Mouse (Mus musculus) lung, embryonic 16.5 days (tissue): ENCODE measurements around the gene Gm21977. TPM values are rescaled to one million over a fixed set of nuclear protein-coding genes. Genes with fewer than 3 reads are reported as not detected.
"Not testable (repeated sequence)": the region's sequence is repeated elsewhere in the genome, so short reads cannot be mapped to it uniquely, and the experiment has no call there.

ENCODE experiments used
- ATAC-seq: fragments of 200-750 bp; cut with Nextera tagmentation; 2 replicates; pipeline ENCODE4 v1.8.0; 2017; ENCODE audit warnings: low read depth, mild to moderate bottlenecking, moderate library complexity
- H3K27ac ChIP-seq: fragments of 300-500 bp; sonication (generic); 2 replicates; pipeline ENCODE4 v1.5.1; 2014; ENCODE audit warnings: mild to moderate bottlenecking, control low read depth, low read length
- H3K27me3 ChIP-seq: fragments of 300-500 bp; sonication (generic); 2 replicates; pipeline ENCODE4 v1.6.1; 2014; ENCODE audit warnings: low read depth, low read length, mixed read lengths; ENCODE audit not compliant: control insufficient read depth, insufficient read depth
- H3K36me3 ChIP-seq: fragments of 300-500 bp; sonication (generic); 2 replicates; pipeline ENCODE4 v1.6.1; 2014; ENCODE audit warnings: low read length; ENCODE audit not compliant: control insufficient read depth, insufficient read depth
- H3K4me1 ChIP-seq: fragments of 300-500 bp; sonication (generic); replicated peaks from 2 replicates; pipeline ENCODE4 v1.6.1; 2014; ENCODE audit warnings: low read length, mixed read lengths; ENCODE audit not compliant: control insufficient read depth, insufficient read depth
- H3K4me2 ChIP-seq: fragments of 300-500 bp; sonication (generic); 2 replicates; pipeline ENCODE4 v1.6.1; 2014; ENCODE audit warnings: low read depth, low read length, control low read depth
- H3K4me3 ChIP-seq: fragments of 300-500 bp; sonication (generic); 2 replicates; pipeline ENCODE4 v1.5.1; 2014; ENCODE audit warnings: mild to moderate bottlenecking, low read length, control low read depth
- H3K9ac ChIP-seq: fragments of 300-500 bp; sonication (generic); 2 replicates; pipeline ENCODE4 v1.6.1; 2014; ENCODE audit warnings: low read length, control low read depth
- H3K9me3 ChIP-seq: fragments of 300-500 bp; sonication (generic); 2 replicates; pipeline ENCODE4 v1.6.1; 2016; ENCODE audit warnings: low read length; ENCODE audit not compliant: control insufficient read depth
- WGBS: fragments of 180-500 bp; shearing (Covaris S2); extraction: QIAGEN DNeasy Blood & Tissue Kit; methylation state at CpG from one replicate; pipeline ENCODE4 v1.1.7; 2014; 5-methylcytosine and 5-hydroxymethylcytosine counted together
- polyA plus RNA-seq: library from polyadenylated mRNA; unstranded; fragments of >200 nt; fragmentation: Nextera tagmentation; extraction: Ambion mirVana; gene quantifications from 2 replicates; pipeline ENCODE4 v1.2.1, GENCODE M21; 2015

Gm21977 gene
- not detected in 2 replicates for polyA plus RNA-seq

- no CpG with 5 or more reads among the region's 3 CpGs for WGBS
- not testable (repeated sequence) for H3K9ac ChIP-seq, ATAC-seq
Observed at GRCm38 (mm10) chr14:42853377-42853776, at the start of gene Gm21977. TSS of gene Gm21977 (minus strand) at chr14:42853477.

More at GRCm38 (mm10) chr14:42853377-42853776, at the start of gene Gm21977:
- H3K4me3 ChIP-seq, H3K9me3 ChIP-seq, H3K4me2 ChIP-seq, H3K4me1 ChIP-seq, H3K27ac ChIP-seq, H3K36me3 ChIP-seq, H3K27me3 ChIP-seq: not testable (repeated sequence)

Other genes starting within 250 kb of the Gm21977 start
- gene Gm3633, start 211.6 kb downstream of the Gm21977 start, polyA plus RNA-seq: not detected in 2 replicates
- gene Gm10378, start 197.5 kb downstream of the Gm21977 start, polyA plus RNA-seq: not detected in 2 replicates
- gene Gm3015, start 84.7 kb downstream of the Gm21977 start, polyA plus RNA-seq: not detected in 2 replicates
- gene Gm10377, start 55.5 kb downstream of the Gm21977 start, polyA plus RNA-seq: not detected in 2 replicates
- not detected in 2 replicates for gene Gm8082, start 140.1 kb upstream of the Gm21977 start, polyA plus RNA-seq
- not detected in 2 replicates for gene Gm10376, start 162.2 kb upstream of the Gm21977 start, polyA plus RNA-seq
- not detected in 2 replicates for gene Gm8094, start 223.2 kb upstream of the Gm21977 start, polyA plus RNA-seq
- gene Gm8104, start 247.1 kb upstream of the Gm21977 start, polyA plus RNA-seq: 0.11 TPM in 1 of 2 replicates, not detected in the other